11 mouse cellular contexts compared by ENCODE assay signal in the genomic region with DNA sequence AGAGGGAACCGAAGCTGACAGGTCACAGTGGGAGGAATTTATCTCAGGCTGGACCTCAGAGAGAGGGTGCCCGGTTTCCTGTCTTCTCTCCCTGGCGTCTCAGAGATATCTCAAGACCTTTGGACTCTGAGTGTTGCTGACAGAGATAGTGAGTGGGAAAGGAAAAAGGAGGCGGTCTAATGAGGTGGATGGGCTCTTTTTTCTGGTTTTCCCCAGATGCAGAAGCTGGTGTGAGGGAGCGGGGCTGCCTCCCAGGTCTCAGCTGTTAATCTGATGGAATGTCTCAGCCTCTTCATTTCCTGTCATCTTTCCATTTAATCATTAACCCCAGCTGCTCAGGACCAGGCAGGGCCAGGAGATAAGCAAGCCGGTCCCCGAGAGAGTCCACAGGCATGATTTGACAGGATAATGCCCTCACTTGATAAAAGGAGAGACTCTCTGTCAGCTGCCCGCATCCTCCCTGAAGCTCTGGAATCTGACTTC.
DNase-seq lines count a peak whose midpoint lies in the region; ATAC-seq and TF ChIP-seq lines count a peak whose summit lies in the region.
"Had no signal": no experiment of that assay in that cellular context is flagged by ENCODE, and none has a peak within 500 bp of the region (broad histone marks: within the 10 kb centered on the region; RNA-seq: fewer than 3 reads in every experiment).

No protein-coding gene starts in this region.

- peak overlapping the region; percentile 72 for H3K4me3 ChIP-seq in E14TG2a.4 (replicated peaks; ENCODE audit: low read length)
- H3K4me3 ChIP-seq in intestine, postnatal 0 days (ENCODE audit: low read depth, low read length): no peak overlapping the region
- H3K4me3 ChIP-seq in liver, embryonic 16.5 days (ENCODE audit: low read depth, low read length): 0 out of 2 replicates have a peak overlapping the region, but pooled peaks have one; percentile 3
- H3K4me3 ChIP-seq: embryonic facial prominence, embryonic 13.5 days; hindbrain, embryonic 15.5 days had no signal

- no peak overlapping the region for H3K9ac ChIP-seq in intestine, postnatal 0 days (ENCODE audit: low read depth, low read length)
- H3K9ac ChIP-seq in liver, embryonic 16.5 days (ENCODE audit: low read depth, low read length): no peak overlapping the region
- H3K9ac ChIP-seq: embryonic facial prominence, embryonic 13.5 days; hindbrain, embryonic 15.5 days had no signal

- H3K4me1 ChIP-seq in E14TG2a.4 (replicated peaks; ENCODE audit: low read depth, low read length): peaks cover 67% of the 10 kb centered on the region
- H3K4me1 ChIP-seq in intestine, postnatal 0 days (replicated peaks; ENCODE audit: control insufficient read depth, insufficient read depth, low read length): peaks cover 20% of the 10 kb centered on the region; the same call in 1 of the 2 replicates
- peaks cover 15% of the 10 kb centered on the region for H3K4me1 ChIP-seq in liver, embryonic 16.5 days (ENCODE audit: control insufficient read depth, low read depth, low read length)

- H3K4me2 ChIP-seq in intestine, postnatal 0 days (replicated peaks; ENCODE audit: low read depth): peak overlapping the region; percentile 45
- H3K4me2 ChIP-seq in liver, embryonic 16.5 days (ENCODE audit: low read depth, low read length): peak overlapping the region; percentile 48
- H3K4me2 ChIP-seq: embryonic facial prominence, embryonic 13.5 days; hindbrain, embryonic 15.5 days had no signal

- H3K9me3 ChIP-seq in E14TG2a.4 (ENCODE audit: low read length): no peaks in the 10 kb centered on the region
- H3K9me3 ChIP-seq in intestine, postnatal 0 days (ENCODE audit: control insufficient read depth): no peaks in the 10 kb centered on the region
- no peaks in the 10 kb centered on the region for H3K9me3 ChIP-seq in liver, embryonic 16.5 days (replicated peaks; ENCODE audit: control insufficient read depth, low read length)
- H3K9me3 ChIP-seq: embryonic facial prominence, embryonic 13.5 days; hindbrain, embryonic 15.5 days had no signal

- H3K27me3 ChIP-seq in E14TG2a.4 (ENCODE audit: insufficient read depth, low read length): peaks cover 10% of the 10 kb centered on the region
- H3K27me3 ChIP-seq in intestine, postnatal 0 days (replicated peaks; ENCODE audit: control insufficient read depth, insufficient read depth, low read length): no peaks in the 10 kb centered on the region
- no peaks in the 10 kb centered on the region for H3K27me3 ChIP-seq in liver, embryonic 16.5 days (ENCODE audit: control insufficient read depth, insufficient read depth, low read depth, low read length)
- H3K27me3 ChIP-seq: embryonic facial prominence, embryonic 13.5 days; hindbrain, embryonic 15.5 days had no signal

- intact Hi-C loops in heart, postnatal 10 days (cut with DNase I): loop anchor here (2.0 to 5.0 kb wide), 3 partner anchors 48 to 332 kb away; a partner anchor contains a TSS

- peak overlapping the region; percentile 10; the same call in 1 of the 2 replicates for H3K27ac ChIP-seq in intestine, postnatal 0 days (ENCODE audit: low read depth, low read length)
- H3K27ac ChIP-seq in liver, embryonic 16.5 days (ENCODE audit: low read length): 0 out of 2 replicates have a peak overlapping the region, but pooled peaks have one; percentile 9
- H3K27ac ChIP-seq: embryonic facial prominence, embryonic 13.5 days; hindbrain, embryonic 15.5 days; macrophage had no signal

- 22% methylated on average over 8 of the region's 8 CpGs for WGBS in intestine, postnatal 0 days
- WGBS in liver, embryonic 16.5 days (ENCODE audit: insufficient replicate concordance): 4% methylated on average over 8 of the region's 8 CpGs

- no peaks in the 10 kb centered on the region for H3K36me3 ChIP-seq in E14TG2a.4 (ENCODE audit: insufficient read depth, low read length)
- H3K36me3 ChIP-seq in intestine, postnatal 0 days (ENCODE audit: control insufficient read depth, insufficient read depth): no peaks in the 10 kb centered on the region
- no peaks in the 10 kb centered on the region for H3K36me3 ChIP-seq in liver, embryonic 16.5 days (ENCODE audit: control insufficient read depth, insufficient read depth)
- H3K36me3 ChIP-seq: embryonic facial prominence, embryonic 13.5 days; hindbrain, embryonic 15.5 days had no signal

- TF ChIP-seq CTCF in E14TG2a.4 (conservative IDR thresholded peaks at IDR 0.05; ENCODE audit: low read length): no peak
- TF ChIP-seq CTCF in intestine, postnatal 0 days (IDR thresholded peaks at IDR 0.05; ENCODE audit: low read depth): no peak

- ATAC-seq in intestine, postnatal 0 days: peak; percentile 84
- peak; percentile 86 for ATAC-seq in liver, embryonic 16.5 days (ENCODE audit: low read depth)

- peak; percentile 84 for DNase-seq in heart, adult 11 months
- DNase-seq in heart, postnatal 10 days: no peak
- DNase-seq in adrenal gland, postnatal 4 days (ENCODE audit: low spot score in 2 of 2): no peak
- DNase-seq in spleen, postnatal 4 days (ENCODE audit: low spot score in 2 of 2): no peak
- DNase-seq in gastrocnemius, adult 18-20 months (ENCODE audit: low spot score): no peak
